Mouse (Mus musculus) CD4-positive naive resting alpha-beta T cell, adult 76 days (primary cell): ENCODE measurements around the gene Pdxp. TPM values are rescaled to one million over a fixed set of nuclear protein-coding genes. Genes with fewer than 3 reads are reported as not detected.

Source experiments
- total RNA-seq: library from RNA; stranded (reverse); gene quantifications from one replicate; pipeline ENCODE4 v1.2.4, GENCODE M21; 2023

Pdxp gene
- total RNA-seq, result 9.1 TPM

GRCm38 (mm10) chr15:78913632-78914090 is at the start of gene Pdxp:
Pdxp (plus strand) TSS chr15:78913919.

GRCm38 (mm10) chr15:78876991-78877809 is 36.5 kb upstream of the Pdxp start, which contains the start of gene Gga1:
Gga1 (plus strand) TSS chr15:78877190.

GRCm38 (mm10) chr15:78899409-78899739 is 14.3 kb upstream of the Pdxp start, which contains the start of gene Gm49510:
Gm49510 (plus strand) TSS chr15:78899667.

GRCm38 (mm10) chr15:78899740-78900584 is 13.8 kb upstream of the Pdxp start, which contains the start of gene Sh3bp1:
Sh3bp1 (plus strand) TSS chr15:78899768.

GRCm38 (mm10) chr15:78926021-78926919 is 12.6 kb downstream of the Pdxp start, which contains the start of gene Lgals1:
Lgals1 (plus strand) TSS chr15:78926725.

GRCm38 (mm10) chr15:78934784-78935320 is 21.1 kb downstream of the Pdxp start, which contains the start of gene Nol12:
Nol12 (plus strand) TSS chr15:78934933.

GRCm38 (mm10) chr15:78947657-78948056 is 33.9 kb downstream of the Pdxp start, which contains the start of gene Triobp:
Triobp (plus strand) TSS chr15:78947724.

Other genes with a start within 250 kb of the Pdxp start
- 0.79 TPM for gene Elfn2, start 195.1 kb upstream of the Pdxp start, total RNA-seq
- 103 TPM for gene Mfng, start 140.4 kb upstream of the Pdxp start, total RNA-seq
- 0.41 TPM for gene Card10, start 110.9 kb upstream of the Pdxp start, total RNA-seq
- not detected for gene Cdc42ep1, start 71.3 kb upstream of the Pdxp start, total RNA-seq
- not detected for gene Lgals2, start 58.4 kb upstream of the Pdxp start, total RNA-seq
- gene Gga1, start 36.7 kb upstream of the Pdxp start, total RNA-seq, result 73.2 TPM
- 1.5 TPM for gene Gm49510, start 14.3 kb upstream of the Pdxp start, total RNA-seq
- 170 TPM for gene Sh3bp1, start 14.2 kb upstream of the Pdxp start, total RNA-seq
- 61.8 TPM for gene Lgals1, start 12.8 kb downstream of the Pdxp start, total RNA-seq
- 44.7 TPM for gene Nol12, start 21.0 kb downstream of the Pdxp start, total RNA-seq
- 33.9 TPM for gene Triobp, start 33.8 kb downstream of the Pdxp start, total RNA-seq
- 9.1 TPM for gene H1f0, start 114.5 kb downstream of the Pdxp start, total RNA-seq
- gene Galr3, start 128.0 kb downstream of the Pdxp start, total RNA-seq, result not detected
- 29.3 TPM for gene Ankrd54, start 149.0 kb downstream of the Pdxp start, total RNA-seq
- 118 TPM for gene Eif3l, start 161.3 kb downstream of the Pdxp start, total RNA-seq
- gene Micall1, start 195.0 kb downstream of the Pdxp start, total RNA-seq, result 64.6 TPM
- gene Polr2f, start 227.1 kb downstream of the Pdxp start, total RNA-seq, result 38.1 TPM
- not detected for gene 1700088E04Rik, start 227.3 kb downstream of the Pdxp start, total RNA-seq